Mouse (Mus musculus): ENCODE results near the gene Tango6.

DNA sequence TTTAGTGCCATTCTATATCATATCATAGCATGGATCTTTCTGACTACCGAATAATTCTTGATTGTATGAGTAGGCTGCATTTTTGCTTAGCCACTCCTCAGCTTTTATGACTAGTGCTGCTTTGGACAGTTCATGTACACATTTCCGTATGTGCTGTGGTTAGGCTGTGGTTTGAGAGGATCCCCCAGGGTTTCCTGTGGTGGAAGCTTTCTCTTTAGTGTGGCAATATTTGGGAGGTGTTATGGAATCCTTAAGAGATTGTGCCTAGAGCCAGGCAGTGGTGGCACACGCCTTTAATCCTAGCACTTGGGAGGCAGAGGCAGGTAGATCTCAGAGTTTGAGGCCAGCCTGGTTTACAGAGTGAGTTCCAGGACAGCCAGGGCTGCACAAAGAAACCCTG is 18.5 kb downstream of the Tango6 start:
- TF ChIP-seq POLR2A (IDR thresholded peaks at IDR 0.05; ENCODE audit: insufficient read depth, low read depth, low read length): no peak
- no peak for TF ChIP-seq CTCF (IDR thresholded peaks at IDR 0.05; ENCODE audit: insufficient read depth, low read depth, low read length)

Data from olfactory bulb, adult 2 months (tissue).